Mouse (Mus musculus) lung, postnatal 0 days (tissue): ENCODE results near the gene Ctsh.

Experiments used
- CTCF ChIP-seq: IDR thresholded peaks from 2 replicates; pipeline ENCODE4 v1.5.1; 2016; ENCODE audit warnings: antibody characterized with exemption, mild to moderate bottlenecking
- EP300 ChIP-seq: IDR thresholded peaks from 2 replicates; pipeline ENCODE4 v1.6.1; 2016; ENCODE audit warnings: antibody characterized with exemption, mild to moderate bottlenecking, control low read depth

- TF ChIP-seq CTCF (no peak), EP300 (no peak)
These were observed 14.8 kb downstream of the Ctsh start for GRCm38 (mm10) chr9:90068786-90069185.
